Mouse (Mus musculus): ENCODE results near the gene Rcc1l. TPM values are rescaled to one million over a fixed set of nuclear protein-coding genes. Genes with fewer than 3 reads are reported as not detected.

Gene Rcc1l
- polyA plus RNA-seq, 1 experiment: 10.3 TPM

DNA sequence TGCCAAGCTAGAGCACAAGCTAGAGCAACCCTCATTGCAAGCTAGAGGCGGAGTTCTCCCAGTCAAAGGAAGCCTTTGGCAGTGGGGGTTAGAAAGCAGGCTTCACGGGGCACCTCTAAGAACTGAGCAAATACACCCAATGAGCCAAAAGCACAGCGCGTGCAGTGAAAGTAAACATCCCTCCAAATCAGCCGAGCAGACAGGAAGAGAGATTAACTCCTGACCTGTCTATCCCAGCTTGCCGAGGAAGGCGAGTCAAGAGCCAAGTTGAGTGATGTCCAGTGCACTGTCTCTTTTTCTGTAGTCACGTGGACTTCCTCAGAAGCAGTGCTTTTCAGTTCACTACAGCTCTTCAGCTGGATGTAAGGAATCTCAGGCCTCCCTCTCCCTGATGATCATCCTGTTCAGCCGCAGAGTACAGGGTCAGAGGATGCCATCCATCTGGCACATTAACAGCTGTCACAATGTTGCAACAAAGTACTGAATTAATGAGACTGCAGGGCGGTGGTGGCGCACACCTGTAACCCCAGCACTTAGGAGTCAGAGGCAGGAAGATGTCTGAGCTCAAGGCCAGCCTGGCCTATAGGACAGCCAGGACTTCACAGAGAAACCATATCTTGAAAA lies 33.5 kb upstream of the Rcc1l start:
- H3K36me3 ChIP-seq (ENCODE audit: control insufficient read depth, insufficient read depth, low read length): no peaks in the 10 kb centered on the region
- 39% methylated on average over 11 of the region's 11 CpGs for WGBS
- TF ChIP-seq CTCF (IDR thresholded peaks at IDR 0.05; ENCODE audit: extremely low read depth, insufficient read length, insufficient replicate concordance, low read depth, low read length) (0 out of 2 replicates have a peak, but pooled peaks have one; percentile 2), POLR2A (IDR thresholded peaks at IDR 0.05; ENCODE audit: low read depth, low read length) (no peak)
- no peak overlapping the region for H3K27ac ChIP-seq (ENCODE audit: insufficient read depth, low read depth, low read length)
- no peak overlapping the region for H3K4me3 ChIP-seq (ENCODE audit: low read depth, low read length)
- H3K4me1 ChIP-seq (ENCODE audit: control insufficient read depth, insufficient read depth, insufficient read length, low read length): 0 out of 2 replicates have a peak, but pooled peaks cover 3% of the 10 kb centered on the region
- H3K27me3 ChIP-seq (ENCODE audit: control insufficient read depth, insufficient read depth, low read length): no peaks in the 10 kb centered on the region

GRCm38 (mm10) chr5:134206721-134207120 lies 30.1 kb upstream of the Rcc1l start:
- Histone ChIP-seq H3K27me3 (ENCODE audit: control insufficient read depth, insufficient read depth, low read length) (no peaks in the 10 kb centered on the region), H3K4me1 (ENCODE audit: control insufficient read depth, insufficient read depth, insufficient read length, low read length) (no peaks in the 10 kb centered on the region), H3K36me3 (ENCODE audit: control insufficient read depth, insufficient read depth, low read length) (no peaks in the 10 kb centered on the region), H3K27ac (ENCODE audit: insufficient read depth, low read depth, low read length) (no peak overlapping the region), H3K4me3 (ENCODE audit: low read depth, low read length) (no peak overlapping the region)
- TF ChIP-seq CTCF (IDR thresholded peaks at IDR 0.05; ENCODE audit: extremely low read depth, insufficient read length, insufficient replicate concordance, low read depth, low read length) (no peak), POLR2A (IDR thresholded peaks at IDR 0.05; ENCODE audit: low read depth, low read length) (no peak)
- 79% methylated on average over 10 of the region's 10 CpGs for WGBS

- Histone ChIP-seq H3K27ac (ENCODE audit: insufficient read depth, low read depth, low read length) (no peak overlapping the region), H3K36me3 (ENCODE audit: control insufficient read depth, insufficient read depth, low read length) (peaks cover 5% of the 10 kb centered on the region; the same call in 1 of the 2 replicates), H3K27me3 (ENCODE audit: control insufficient read depth, insufficient read depth, low read length) (no peaks in the 10 kb centered on the region), H3K4me1 (ENCODE audit: control insufficient read depth, insufficient read depth, insufficient read length, low read length) (no peaks in the 10 kb centered on the region), H3K4me3 (ENCODE audit: low read depth, low read length) (no peak overlapping the region)
- 86% methylated on average over 8 of the region's 8 CpGs for WGBS
- no peak for TF ChIP-seq POLR2A (IDR thresholded peaks at IDR 0.05; ENCODE audit: low read depth, low read length)
- TF ChIP-seq CTCF (IDR thresholded peaks at IDR 0.05; ENCODE audit: extremely low read depth, insufficient read length, insufficient replicate concordance, low read depth, low read length): no peak
Measured at GRCm38 (mm10) chr5:134193664-134194063, 17.1 kb upstream of the Rcc1l start.

- H3K4me1 ChIP-seq (ENCODE audit: control insufficient read depth, insufficient read depth, insufficient read length, low read length): no peaks in the 10 kb centered on the region; the same call in 1 of the 2 replicates
- H3K27me3 ChIP-seq (ENCODE audit: control insufficient read depth, insufficient read depth, low read length): no peaks in the 10 kb centered on the region
- no peak overlapping the region for H3K4me3 ChIP-seq (ENCODE audit: low read depth, low read length)
- WGBS: 82% methylated on average over 7 of the region's 7 CpGs
- no peak overlapping the region for H3K27ac ChIP-seq (ENCODE audit: insufficient read depth, low read depth, low read length)
- TF ChIP-seq POLR2A (IDR thresholded peaks at IDR 0.05; ENCODE audit: low read depth, low read length) (no peak), CTCF (IDR thresholded peaks at IDR 0.05; ENCODE audit: extremely low read depth, insufficient read length, insufficient replicate concordance, low read depth, low read length) (no peak)
- H3K36me3 ChIP-seq (ENCODE audit: control insufficient read depth, insufficient read depth, low read length): 0 out of 2 replicates have a peak, but pooled peaks cover 2% of the 10 kb centered on the region
Measured at GRCm38 (mm10) chr5:134188571-134188970, 12.0 kb upstream of the Rcc1l start.

- 68% methylated on average over 4 of the region's 4 CpGs for WGBS
- Histone ChIP-seq H3K4me1 (ENCODE audit: control insufficient read depth, insufficient read depth, insufficient read length, low read length) (no peaks in the 10 kb centered on the region; the same call in 1 of the 2 replicates), H3K4me3 (ENCODE audit: low read depth, low read length) (no peak overlapping the region), H3K27ac (ENCODE audit: insufficient read depth, low read depth, low read length) (no peak overlapping the region), H3K27me3 (ENCODE audit: control insufficient read depth, insufficient read depth, low read length) (no peaks in the 10 kb centered on the region), H3K36me3 (ENCODE audit: control insufficient read depth, insufficient read depth, low read length) (0 out of 2 replicates have a peak, but pooled peaks cover 2% of the 10 kb centered on the region)
- TF ChIP-seq POLR2A (IDR thresholded peaks at IDR 0.05; ENCODE audit: low read depth, low read length) (no peak), CTCF (IDR thresholded peaks at IDR 0.05; ENCODE audit: extremely low read depth, insufficient read length, insufficient replicate concordance, low read depth, low read length) (peak; percentile 93; the same call in 1 of the 2 replicates)
Measured at GRCm38 (mm10) chr5:134186961-134187731, 10.6 kb upstream of the Rcc1l start.

- Histone ChIP-seq H3K4me3 (ENCODE audit: low read depth, low read length) (no peak overlapping the region), H3K36me3 (ENCODE audit: control insufficient read depth, insufficient read depth, low read length) (no peaks in the 10 kb centered on the region), H3K27ac (ENCODE audit: insufficient read depth, low read depth, low read length) (no peak overlapping the region), H3K27me3 (ENCODE audit: control insufficient read depth, insufficient read depth, low read length) (no peaks in the 10 kb centered on the region), H3K4me1 (ENCODE audit: control insufficient read depth, insufficient read depth, insufficient read length, low read length) (no peaks in the 10 kb centered on the region; the same call in 1 of the 2 replicates)
- WGBS: 75% methylated on average over 3 of the region's 3 CpGs
- TF ChIP-seq POLR2A (IDR thresholded peaks at IDR 0.05; ENCODE audit: low read depth, low read length) (no peak), CTCF (IDR thresholded peaks at IDR 0.05; ENCODE audit: extremely low read depth, insufficient read length, insufficient replicate concordance, low read depth, low read length) (no peak)
Measured at GRCm38 (mm10) chr5:134186059-134186458, 9.5 kb upstream of the Rcc1l start.
